Mouse (Mus musculus) adrenal gland, postnatal 36 days (tissue): ENCODE data around the gene Dmrt3. TPM values are rescaled to one million over a fixed set of nuclear protein-coding genes. Genes with fewer than 3 reads are reported as not detected.

Source experiments
- DNase-seq, 2 experiments: peaks; one replicate each; pipeline ENCODE4 v3.0.0; 2021; ENCODE audit warnings: mixed read lengths in 1 of 2
- total RNA-seq, 2 experiments: library from RNA; stranded (reverse); gene quantifications; 2 replicates each; pipeline ENCODE4 v1.2.3; 2021

The Dmrt3 gene
- total RNA-seq, 2 experiments from 2014 or later: not detected

DNA sequence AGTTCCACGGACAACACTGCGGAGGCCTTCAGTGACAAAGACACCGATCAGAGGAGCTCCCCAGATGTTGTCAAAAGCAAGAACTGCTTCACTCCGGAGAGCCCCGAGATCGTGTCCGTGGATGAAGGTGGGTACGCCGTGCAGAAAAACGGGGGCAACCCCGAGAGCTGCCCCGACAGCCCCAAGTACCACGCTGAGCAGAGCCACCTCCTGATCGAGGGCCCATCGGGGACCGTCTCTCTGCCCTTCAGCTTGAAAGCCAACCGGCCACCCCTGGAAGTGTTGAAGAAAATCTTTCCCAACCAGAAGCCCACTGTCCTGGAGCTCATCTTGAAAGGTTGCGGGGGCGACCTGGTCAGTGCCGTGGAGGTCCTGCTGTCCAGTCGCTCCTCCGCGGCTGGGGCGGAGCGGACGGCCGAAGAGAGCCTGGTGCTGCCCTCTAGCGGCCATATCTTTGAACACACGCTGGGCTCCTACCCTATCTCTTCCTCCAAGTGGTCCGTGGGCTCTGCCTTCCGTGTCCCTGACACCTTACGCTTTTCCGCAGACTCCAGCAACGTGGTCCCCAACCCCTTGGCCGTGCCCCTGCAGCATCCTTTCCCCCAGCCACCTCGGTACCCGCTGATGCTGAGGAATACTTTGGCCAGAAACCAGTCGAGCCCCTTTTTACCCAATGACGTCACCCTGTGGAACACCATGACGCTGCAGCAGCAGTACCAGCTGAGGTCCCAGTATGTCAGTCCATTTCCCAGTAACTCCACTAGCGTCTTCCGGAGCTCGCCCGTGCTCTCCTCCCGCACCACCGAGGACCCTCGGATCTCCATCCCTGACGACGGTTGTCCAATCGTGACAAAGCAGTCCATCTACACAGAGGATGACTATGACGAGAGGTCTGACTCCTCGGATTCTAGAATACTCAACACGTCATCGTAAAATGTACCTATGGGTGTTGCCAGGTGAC, 12.5 kb downstream of the Dmrt3 start:
- DNase-seq: peak; percentile 72 to 82

DNA sequence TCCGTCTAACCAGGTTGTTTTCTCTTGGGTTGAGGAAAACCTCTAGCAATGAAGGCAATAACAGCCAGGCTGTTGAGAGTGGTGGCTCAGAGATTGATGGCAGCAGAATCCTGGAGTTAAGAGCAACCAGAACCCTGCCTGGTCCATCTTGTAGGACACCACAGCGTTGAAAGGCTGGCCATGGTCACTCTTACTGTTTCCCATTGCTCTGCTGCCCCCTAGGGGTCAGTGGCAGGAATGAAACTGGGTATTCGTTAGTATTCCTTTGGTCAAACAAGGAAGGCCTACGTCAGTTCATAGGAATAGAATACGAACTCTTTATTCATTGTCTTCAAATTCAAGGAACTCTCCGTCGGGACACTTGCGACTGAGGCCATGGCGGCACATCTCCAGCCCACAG, 18.4 kb downstream of the Dmrt3 start:
- DNase-seq: peak; percentile 70 to 82

DNA sequence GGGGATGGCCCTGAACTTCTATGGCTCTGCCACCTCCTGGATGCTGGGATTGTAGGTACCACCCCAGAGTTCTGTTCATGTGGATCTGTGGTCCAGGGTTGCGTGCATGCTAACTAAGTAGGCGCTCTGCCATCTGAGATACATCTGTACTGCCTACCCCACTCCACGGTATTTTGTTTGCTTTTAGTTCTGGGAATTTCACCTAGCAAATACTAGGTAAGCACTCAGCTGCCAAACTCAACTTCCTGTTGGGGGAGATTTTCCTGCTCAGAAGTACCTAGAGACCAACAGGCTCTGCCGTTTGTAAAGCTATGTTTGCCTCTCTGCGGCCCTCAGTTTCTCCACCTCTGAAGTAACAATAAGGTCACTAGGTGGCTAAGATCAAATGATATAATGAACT, 25.0 kb downstream of the Dmrt3 start:
- no peak for DNase-seq

DNA sequence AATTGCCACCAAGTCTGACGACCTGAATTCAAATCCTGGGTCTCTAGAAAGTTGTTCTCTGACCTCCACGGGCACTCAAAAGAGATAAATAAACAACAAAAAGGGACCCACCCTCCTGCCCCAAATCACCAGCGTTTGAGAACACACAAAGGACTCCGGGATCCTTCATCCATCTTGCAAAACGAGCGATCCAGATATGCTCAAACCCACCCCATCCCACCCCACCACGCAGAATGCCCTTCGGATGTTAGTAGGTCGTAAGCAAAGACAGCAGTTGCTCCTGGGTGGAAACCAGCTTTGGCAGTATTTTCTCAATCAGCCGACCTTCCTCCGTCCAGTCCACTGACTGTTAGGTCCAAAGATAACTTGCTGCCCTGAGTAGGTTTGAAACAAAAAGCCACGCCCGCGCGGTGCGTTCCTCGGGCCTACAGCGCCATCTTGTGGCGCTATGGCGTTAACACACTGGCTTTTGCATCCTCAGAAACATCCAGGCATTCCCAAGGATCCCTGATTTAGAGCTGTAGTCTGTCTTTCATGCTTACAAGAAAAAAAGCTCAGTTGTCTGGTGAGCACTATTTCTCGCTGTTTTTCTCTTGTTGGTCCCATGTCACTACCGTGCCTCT, 25.6 kb downstream of the Dmrt3 start:
- DNase-seq: peak; percentile 70 to 71

DNA sequence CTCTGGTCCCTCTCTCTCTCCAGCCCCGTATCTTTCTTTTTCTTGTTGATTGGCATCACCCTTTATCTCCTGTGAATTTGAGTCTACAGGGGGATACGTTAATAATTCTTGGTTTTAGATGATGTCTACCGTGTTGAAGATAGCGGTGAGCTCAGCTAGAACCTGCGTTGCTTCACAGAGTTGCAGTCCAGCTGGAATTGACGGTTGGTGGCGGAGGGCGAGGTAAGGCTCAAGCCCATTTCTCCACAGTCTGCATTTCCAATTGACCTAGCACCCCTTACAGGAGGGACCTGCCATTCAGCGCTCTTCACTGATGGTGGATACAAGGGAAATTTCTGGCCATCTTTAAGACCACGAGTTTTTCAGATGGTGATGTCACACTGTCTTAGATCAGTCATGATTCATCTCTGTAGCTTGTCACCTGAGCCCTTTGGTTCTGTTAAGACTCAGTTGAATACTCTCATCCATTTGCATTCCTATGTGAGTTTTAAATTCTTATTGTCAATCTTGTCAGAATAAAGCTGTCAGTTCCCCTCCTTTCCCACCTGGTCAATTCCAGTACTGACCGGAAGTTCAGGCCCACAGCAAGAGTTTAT, 28.8 kb downstream of the Dmrt3 start:
- DNase-seq: no peak

DNA sequence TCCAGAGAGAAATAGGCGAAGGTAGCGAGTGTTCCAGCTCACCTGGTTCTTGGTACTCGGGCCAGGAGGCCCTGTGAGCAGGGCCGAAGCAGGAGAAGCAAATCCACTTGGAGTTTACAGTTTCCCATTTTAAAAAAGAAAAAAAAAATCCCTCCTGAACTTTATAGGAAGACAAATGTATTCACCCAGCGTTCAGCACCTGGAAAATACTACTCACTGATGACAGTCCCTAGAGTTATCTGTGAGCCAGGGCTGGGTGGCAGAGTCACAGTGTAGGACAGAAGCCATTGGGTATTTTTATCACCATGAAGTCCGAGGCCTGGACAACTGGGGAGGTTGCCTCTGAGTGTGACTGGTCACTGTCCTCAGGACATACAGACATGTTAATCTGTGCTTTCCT, 31.7 kb downstream of the Dmrt3 start:
- DNase-seq: no peak

DNA sequence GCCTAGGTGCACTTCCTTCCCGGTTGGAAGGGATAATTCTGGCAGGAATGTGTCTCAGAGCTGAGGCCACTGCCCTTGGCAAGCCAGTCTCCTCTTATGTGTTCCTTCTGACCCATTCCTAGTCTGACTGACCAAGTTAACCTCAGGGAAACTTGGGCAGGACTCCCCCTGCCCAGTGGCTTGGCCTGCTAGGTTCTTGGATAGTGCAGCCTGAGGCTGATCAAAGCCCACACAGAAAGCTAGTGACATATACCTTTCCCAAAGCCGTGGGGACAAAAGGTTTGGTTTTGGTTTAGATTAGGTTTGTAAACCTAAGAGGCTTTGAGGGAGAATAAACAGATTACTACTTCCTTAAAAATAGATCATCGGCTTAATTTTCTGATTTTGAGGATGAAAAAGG, 37.0 kb downstream of the Dmrt3 start:
- DNase-seq: no peak

DNA sequence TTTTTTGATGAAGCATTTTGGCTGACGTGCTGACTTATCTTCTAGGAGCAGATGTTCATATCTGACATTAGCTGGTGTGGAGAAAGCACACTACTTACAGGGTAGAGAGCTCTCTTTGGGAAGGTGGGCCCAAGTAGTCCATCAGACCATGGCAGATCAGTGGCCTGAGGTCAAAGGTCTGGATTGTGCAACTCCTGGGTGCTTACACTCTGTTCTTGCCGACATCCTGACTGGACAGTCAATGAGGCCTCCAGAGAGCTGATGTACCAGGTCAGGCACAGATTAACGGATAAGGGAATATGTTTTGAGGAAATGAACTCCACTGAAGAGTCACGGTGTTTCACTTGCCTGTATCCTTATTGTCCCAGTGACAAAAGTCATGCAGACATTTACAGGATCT, 38.6 kb downstream of the Dmrt3 start:
- no peak for DNase-seq

DNA sequence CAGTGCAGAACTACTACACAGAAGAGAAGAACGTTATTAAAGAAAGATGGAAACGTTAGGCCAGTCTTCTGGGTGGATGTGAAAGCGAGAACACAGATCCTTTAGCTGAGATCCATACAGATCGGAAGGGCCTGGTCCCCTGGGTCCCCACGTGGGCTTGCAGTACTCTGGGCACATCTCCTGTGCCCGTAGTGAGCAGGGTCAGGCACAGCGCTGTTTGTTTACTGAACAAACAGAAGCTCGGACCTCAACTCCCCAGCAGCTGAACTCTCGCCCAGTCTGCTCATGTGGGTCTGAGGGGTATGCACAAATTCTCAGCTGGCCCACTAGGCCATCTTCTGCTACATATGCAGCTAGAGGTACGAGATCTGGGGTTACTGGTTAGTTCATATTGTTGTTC, 40.4 kb downstream of the Dmrt3 start:
- no peak for DNase-seq

DNA sequence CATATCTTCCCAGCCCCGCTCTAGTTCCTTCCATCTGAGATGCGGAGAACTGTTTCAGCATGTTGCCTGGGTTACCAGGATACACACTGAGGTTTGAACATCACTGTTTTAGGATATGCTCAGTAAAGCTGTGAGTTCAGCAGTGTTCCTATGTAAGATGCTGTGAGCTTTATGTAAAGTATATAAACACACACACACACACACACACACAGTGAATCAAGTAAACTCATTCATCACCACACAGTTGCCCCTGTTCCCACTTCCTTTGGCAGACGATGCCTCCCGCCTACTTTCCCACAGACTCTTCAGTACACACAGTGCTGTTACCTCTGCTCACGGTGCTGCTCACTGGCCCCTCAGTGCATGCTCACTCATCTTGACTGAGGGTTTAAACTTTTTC, 42.5 kb downstream of the Dmrt3 start:
- DNase-seq: no peak

DNA sequence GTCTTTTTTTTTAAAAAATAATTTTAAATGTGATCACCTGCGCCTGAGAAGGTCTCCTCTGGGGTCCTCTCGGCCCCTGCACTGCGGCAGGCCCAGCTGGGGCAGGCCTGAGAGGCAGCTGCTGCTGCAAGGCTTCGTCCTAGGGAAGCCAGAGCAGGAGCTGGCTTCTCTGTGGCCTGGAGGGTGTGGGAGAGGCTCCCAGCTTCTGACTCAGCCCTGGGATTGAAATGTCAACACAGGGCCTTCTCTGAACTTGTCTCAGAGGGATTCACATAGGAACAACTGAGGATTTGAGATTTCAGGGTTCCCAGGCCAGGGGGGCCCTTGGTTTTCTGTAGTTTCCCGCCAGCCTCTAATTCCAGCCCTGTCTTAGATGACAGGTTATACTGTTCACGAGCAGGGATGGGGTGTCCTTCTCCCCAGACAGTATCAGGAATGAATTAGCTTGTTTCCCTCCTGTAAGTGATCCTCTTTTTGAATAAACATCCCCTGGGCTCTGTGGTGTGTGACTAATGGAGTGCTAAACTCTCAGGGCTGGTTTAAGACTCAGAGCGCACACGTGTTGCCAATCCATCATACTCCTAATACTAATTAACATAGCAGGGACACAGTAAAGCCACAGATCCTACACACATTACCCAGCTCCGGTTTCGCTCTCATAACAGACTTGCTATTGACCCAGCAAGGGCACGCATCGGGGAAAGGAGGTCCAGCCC, 44.1 kb downstream of the Dmrt3 start:
- DNase-seq: peak in 1 of 2 experiments; percentile 20

DNA sequence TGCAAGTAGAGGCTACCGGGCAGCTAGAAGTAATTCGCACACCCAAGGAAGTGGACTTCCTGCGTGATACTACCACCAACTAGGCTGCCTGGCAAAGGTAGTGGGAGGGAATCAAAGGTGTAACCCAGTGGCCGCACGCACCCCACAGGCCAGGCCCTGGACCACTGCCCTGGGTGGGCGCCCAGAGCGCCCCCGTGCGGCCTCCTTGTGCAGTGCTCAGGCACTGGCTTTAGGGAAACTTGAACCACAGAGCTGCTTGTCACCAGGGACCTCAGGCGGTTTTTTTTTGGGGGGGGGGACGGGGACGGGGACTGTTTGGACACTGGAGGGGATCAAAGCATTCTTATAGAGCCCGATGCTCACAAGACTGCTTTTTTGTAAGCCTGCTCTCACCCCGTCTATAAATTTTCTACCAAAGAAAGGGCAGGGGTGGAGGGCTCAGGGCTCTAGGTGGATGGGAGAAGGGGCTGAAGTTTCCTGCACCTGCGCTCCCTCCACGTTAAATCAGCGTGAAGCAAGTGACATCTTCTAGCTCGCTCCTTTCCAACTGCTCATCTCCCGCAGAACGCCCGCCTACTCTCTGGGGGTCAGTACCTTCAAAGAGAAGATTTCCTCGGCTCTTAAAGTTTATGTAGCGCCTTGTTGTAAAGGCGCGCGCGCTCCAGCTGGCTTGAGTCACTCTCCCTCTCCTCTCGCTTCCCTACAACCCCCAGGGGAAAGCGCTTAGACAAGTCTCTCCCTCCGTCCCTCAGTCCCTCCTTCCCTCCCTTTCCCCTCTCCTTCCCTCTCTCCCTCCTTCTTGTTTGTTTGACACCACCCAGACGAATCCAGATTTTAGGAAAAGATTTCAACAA, 55.6 kb downstream of the Dmrt3 start:
- DNase-seq: no peak

DNA sequence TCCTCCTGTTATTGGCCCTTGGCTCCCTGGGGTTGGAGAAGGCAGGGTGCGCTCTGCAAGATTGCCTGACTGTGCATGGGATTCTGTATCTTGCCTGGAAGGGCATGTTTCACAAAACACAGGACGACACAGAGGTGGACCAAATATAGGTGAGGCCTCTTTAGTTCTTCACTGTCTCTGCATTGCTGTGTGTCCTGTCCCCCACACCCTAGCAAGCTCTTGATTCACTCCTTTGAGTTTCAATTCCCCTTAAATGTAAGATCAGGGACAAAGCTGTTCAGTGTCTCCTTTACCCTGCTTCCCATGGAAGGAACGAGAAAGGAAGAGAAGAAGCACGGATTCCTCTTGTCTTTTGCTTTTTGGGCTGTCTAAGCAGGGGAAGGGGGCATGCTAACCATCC, 57.7 kb downstream of the Dmrt3 start:
- DNase-seq: no peak

DNA sequence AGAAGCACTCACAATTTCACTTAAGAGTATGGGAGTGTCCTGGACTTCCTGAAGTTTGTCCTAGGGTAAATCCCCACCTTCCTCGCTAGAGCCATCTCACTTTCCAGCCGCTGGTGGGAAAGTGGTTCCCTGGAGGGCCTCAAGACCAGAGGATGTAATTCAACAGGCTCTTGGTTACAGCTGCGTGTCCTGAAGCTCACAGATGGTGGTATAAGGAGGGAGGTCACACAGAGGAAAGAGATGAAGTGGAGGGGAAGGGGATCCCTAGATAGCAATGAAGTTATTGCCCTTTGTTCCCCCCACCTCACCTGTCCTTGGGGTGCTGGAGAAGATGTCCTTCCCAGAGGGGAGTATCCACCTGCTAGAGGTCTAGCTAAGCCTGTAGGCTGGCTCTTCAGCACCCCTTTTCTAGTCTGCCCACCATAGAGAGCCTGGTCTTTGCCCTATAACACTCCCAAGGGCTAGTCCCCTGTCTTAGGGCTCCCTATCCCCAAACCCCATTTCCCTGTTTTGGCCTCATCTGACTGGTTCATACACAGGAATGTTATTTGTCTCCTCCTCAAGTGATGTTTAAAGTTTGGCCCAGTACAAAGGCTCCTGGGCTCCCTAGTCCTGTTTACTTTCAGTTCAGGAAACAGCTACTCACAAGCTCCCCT, 59.6 kb downstream of the Dmrt3 start:
- DNase-seq: no peak

DNA sequence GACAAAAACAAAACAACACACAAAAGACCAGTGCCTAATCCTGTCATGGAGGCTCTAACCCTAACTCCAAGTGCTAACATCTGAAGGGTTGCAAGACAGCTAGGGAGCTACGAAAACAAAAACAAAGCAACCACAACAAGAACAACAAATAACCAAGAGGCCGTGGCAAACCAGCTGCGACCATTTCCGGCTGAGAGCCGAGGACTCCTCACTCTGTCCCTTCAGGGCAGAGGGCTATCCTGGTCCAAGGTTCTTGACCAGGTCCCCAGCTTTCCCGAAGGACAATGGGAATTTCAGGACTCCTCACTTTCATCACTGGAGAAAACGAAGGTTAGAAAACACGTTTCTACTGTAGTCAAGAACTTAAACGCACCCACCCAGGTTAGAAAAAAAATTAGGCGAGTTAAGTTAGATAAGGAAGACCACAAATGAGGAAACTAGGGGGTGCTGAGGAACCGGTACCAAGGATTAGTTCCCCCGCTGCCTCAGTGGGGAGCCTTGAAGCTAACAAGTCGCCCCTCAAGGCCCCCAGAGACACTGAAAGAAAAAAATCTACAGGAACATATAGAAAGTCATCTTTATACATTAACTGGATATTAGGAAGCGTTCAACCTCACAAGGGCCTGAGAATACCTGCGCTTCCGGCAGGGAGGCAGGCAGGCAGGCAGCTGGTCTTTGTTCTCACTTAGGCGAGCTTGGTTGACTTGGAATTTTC, 60.6 kb downstream of the Dmrt3 start:
- DNase-seq: no peak

DNA sequence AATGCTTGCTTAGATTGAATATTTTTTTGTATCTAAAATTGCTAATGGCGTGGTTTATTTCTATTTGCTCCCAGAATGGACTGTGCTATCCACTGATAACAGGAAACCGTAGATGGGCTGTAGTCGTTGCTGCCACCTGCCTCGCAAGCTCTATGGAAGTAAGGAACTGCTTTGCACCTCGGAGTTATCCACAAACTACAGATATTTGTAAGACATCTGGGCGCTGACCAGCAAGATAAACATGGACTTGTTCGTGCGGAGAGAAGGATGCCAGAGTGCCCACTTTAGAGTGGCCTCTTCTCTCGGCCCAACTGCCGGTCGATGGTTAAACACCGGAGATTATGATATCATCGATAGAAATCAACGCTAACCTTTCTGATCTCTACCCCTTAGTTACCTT, 61.6 kb downstream of the Dmrt3 start:
- no peak for DNase-seq

DNA sequence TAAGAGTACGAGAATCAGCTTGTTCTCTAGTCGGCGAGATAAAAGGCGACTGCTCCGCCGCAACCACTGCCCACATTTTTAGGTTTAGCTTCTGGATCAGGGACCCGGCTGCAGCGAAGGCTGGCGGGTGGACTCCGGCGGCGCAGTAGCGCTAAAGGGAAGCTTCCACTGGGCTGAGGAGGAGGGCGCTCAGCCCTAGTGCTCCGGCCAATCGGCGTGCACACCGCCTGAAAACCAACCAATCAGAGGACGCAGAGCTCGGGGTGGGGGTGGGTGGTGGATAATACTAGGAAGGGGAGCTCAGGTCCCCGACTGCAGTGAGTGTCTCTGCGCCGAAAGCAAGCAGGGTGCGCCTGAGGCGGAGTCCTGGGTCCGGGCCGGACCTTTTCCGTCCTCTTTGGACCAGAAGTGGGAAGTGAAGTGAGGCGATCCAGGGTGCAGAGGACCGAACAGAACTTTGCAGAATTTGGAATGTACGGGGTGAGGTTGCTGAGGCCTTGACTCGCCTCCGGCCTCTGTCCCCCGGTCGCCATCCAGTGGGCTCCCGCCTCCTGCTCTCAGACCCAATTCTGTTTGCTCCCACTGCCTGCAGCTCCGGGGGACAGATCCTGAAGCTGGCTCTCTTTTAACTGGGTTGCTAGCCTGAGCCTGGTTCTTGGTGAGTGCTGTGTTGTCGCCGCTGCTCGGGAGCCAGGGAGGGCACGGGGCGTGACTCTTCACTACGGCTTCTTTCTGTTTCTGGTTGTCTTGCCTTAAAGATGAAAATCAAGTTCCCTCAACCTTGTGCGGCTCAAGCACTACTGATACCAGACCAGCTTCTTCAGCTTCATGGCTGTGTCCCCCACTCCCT, 62.2 kb downstream of the Dmrt3 start, which contains the start of gene Dmrt2:
Gene Dmrt2, plus strand, starts transcription at position 311 of the 850 bp plus-strand sequence.
- DNase-seq: peak; percentile 82 to 85
